Mouse (Mus musculus) liver, adult 2 months (tissue): ENCODE measurements around the gene Camkk1.

ENCODE experiments used
- CTCF ChIP-seq: fragments of 200-500 bp; IDR thresholded peaks from 2 replicates; pipeline ENCODE4 v1.5.1; 2011; ENCODE audit warnings: low read depth, low read length, control low read depth
- POLR2A ChIP-seq: fragments of 200-500 bp; IDR thresholded peaks from 2 replicates; pipeline ENCODE4 v1.6.1; 2011; ENCODE audit warnings: low read length, control low read depth; ENCODE audit not compliant: insufficient read depth; ENCODE audit errors: extremely low read depth

DNA sequence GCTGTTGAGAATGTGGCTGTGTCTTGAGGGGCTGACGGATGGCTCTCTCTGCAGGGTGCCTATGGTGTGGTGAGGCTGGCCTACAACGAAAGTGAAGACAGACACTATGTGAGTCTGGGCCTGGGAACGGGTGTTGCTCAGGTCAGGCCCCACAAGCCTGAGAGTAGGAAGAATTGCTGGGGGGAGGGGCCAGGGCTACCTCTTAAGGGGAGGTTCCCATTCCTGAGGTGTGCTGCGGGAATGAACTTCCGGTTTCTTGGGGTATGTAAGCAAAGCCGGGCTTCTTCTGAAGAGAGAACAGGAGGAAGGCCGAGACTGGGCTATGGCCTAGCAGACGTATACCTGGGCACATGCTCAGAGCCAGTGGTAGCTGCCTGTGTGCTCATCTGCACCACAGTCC lies 8.2 kb downstream of the Camkk1 start:
- TF ChIP-seq POLR2A: no peak
- TF ChIP-seq CTCF: no peak
